Mouse (Mus musculus): Measurements from ENCODE around the gene Slc25a22. TPM values are rescaled to one million over a fixed set of nuclear protein-coding genes. Genes with fewer than 3 reads are reported as not detected.
A peak's percentile ranks its signal among the peaks of the same experiment; 100 is the strongest.

Gene Slc25a22
- polyA plus RNA-seq, 1 experiment = 22.2 TPM

DNA sequence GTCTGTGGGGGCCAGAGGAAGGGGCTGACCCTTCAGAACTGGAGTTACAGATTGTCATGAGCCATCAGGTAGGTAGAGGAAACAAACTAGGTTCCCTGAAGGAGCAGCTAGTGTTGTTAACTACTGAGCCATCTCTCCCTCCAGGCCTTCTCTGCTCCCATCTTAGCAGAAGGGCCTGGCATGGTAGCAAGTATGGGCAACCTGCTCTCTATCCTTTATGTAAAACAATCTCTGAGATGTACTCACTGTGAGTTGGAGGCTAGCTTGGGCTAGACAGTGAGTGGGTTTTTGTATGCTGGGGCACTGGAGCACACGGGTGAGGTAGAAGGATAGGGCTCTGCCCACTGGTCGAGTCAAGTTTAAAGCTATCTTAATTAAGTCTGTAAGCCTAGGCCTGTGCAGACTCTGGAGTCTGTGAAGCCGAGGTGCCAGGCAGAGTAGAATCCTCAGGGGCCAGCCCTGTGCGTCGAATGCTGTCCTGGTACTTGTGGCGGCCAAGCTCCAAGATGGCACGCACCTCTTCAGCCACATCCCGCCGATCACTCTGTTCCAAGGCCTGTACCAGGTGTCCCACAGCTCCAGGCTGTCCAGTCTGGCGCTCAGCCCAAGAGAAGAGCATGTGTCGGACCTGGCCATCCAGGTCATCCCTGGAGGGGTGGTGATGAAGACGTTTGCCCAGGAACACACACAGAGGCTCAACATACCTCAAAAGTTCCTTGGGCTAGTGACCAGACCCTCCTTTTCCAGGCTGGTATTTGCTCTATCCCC, 693 bp upstream of the Slc25a22 start:
- TF ChIP-seq FLI1 (IDR thresholded peaks at IDR 0.05; ENCODE audit: low read length) (no peak), GATA1 (IDR thresholded peaks at IDR 0.05; ENCODE audit: borderline replicate concordance, low read length) (no peak)
- Histone ChIP-seq H3K36me3 (replicated peaks; ENCODE audit: low read length) (peaks cover 64% of the 10 kb centered on the region), H3K4me1 (peaks cover 90% of the 10 kb centered on the region), H3K27me3 (replicated peaks) (no peaks in the 10 kb centered on the region), H3K9me3 (no peaks in the 10 kb centered on the region), H3K4me3 (replicated peaks) (no peak overlapping the region)

DNA sequence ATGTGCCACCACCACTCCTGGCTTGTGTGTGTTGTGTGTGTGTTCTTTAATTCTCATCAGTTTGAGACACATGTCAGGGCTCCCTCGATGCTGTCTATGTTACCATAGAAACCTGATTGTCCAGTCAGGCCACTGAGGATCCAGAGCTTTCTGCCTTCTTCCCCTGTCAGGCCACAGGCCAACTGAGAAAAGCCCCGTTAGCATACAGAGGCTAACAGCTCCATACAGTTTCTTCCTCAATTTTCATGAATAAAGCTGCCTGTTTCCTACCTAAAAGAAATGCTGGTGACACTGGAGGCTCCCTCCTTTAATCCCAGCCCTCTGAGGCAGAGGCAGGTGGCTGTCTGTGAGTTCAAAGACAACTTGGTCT, 1.2 kb downstream of the Slc25a22 start:
- Histone ChIP-seq H3K4me1 (peaks cover 85% of the 10 kb centered on the region), H3K9me3 (no peaks in the 10 kb centered on the region), H3K4me3 (replicated peaks) (peak overlapping the region; percentile 97), H3K36me3 (replicated peaks; ENCODE audit: low read length) (peaks cover 69% of the 10 kb centered on the region), H3K27me3 (replicated peaks) (no peaks in the 10 kb centered on the region)
- TF ChIP-seq FLI1 (IDR thresholded peaks at IDR 0.05; ENCODE audit: low read length) (no peak), GATA1 (IDR thresholded peaks at IDR 0.05; ENCODE audit: borderline replicate concordance, low read length) (no peak)

GRCm38 (mm10) chr7:141435856-141436522, 1.7 kb downstream of the Slc25a22 start:
- H3K36me3 ChIP-seq (replicated peaks; ENCODE audit: low read length) = peaks cover 69% of the 10 kb centered on the region
- TF ChIP-seq GATA1 (IDR thresholded peaks at IDR 0.05; ENCODE audit: borderline replicate concordance, low read length) (no peak), FLI1 (IDR thresholded peaks at IDR 0.05; ENCODE audit: low read length) (no peak)
- H3K4me1 ChIP-seq = peaks cover 80% of the 10 kb centered on the region
- peak overlapping the region; percentile 97 for H3K4me3 ChIP-seq (replicated peaks)
- H3K27me3 ChIP-seq (replicated peaks) = no peaks in the 10 kb centered on the region
- no peaks in the 10 kb centered on the region for H3K9me3 ChIP-seq

- peaks cover 69% of the 10 kb centered on the region for H3K36me3 ChIP-seq (replicated peaks; ENCODE audit: low read length)
- TF ChIP-seq GATA1 (IDR thresholded peaks at IDR 0.05; ENCODE audit: borderline replicate concordance, low read length) (no peak), FLI1 (IDR thresholded peaks at IDR 0.05; ENCODE audit: low read length) (no peak)
- H3K4me1 ChIP-seq = peaks cover 73% of the 10 kb centered on the region
- H3K9me3 ChIP-seq = no peaks in the 10 kb centered on the region
- no peaks in the 10 kb centered on the region for H3K27me3 ChIP-seq (replicated peaks)
- peak overlapping the region; percentile 97 for H3K4me3 ChIP-seq (replicated peaks)
Measured at GRCm38 (mm10) chr7:141435129-141435855, 2.4 kb downstream of the Slc25a22 start.

GRCm38 (mm10) chr7:141434464-141434863, 3.2 kb downstream of the Slc25a22 start:
- peak overlapping the region; percentile 97 for H3K4me3 ChIP-seq (replicated peaks)
- TF ChIP-seq FLI1 (IDR thresholded peaks at IDR 0.05; ENCODE audit: low read length) = no peak
- no peak for TF ChIP-seq GATA1 (IDR thresholded peaks at IDR 0.05; ENCODE audit: borderline replicate concordance, low read length)
- peaks cover 67% of the 10 kb centered on the region for H3K36me3 ChIP-seq (replicated peaks; ENCODE audit: low read length)
- peaks cover 66% of the 10 kb centered on the region for H3K4me1 ChIP-seq
- H3K9me3 ChIP-seq = no peaks in the 10 kb centered on the region
- H3K27me3 ChIP-seq (replicated peaks) = no peaks in the 10 kb centered on the region

GRCm38 (mm10) chr7:141433517-141434400, 3.9 kb downstream of the Slc25a22 start:
- TF ChIP-seq FLI1 (IDR thresholded peaks at IDR 0.05; ENCODE audit: low read length) = no peak
- TF ChIP-seq GATA1 (IDR thresholded peaks at IDR 0.05; ENCODE audit: borderline replicate concordance, low read length) = no peak
- peaks cover 60% of the 10 kb centered on the region for H3K36me3 ChIP-seq (replicated peaks; ENCODE audit: low read length)
- peaks cover 69% of the 10 kb centered on the region for H3K4me1 ChIP-seq
- no peaks in the 10 kb centered on the region for H3K9me3 ChIP-seq
- H3K27me3 ChIP-seq (replicated peaks) = no peaks in the 10 kb centered on the region
- peak overlapping the region; percentile 6 for H3K4me3 ChIP-seq (replicated peaks)

GRCm38 (mm10) chr7:141432741-141433516, 4.8 kb downstream of the Slc25a22 start:
- Histone ChIP-seq H3K36me3 (replicated peaks; ENCODE audit: low read length) (peaks cover 51% of the 10 kb centered on the region), H3K4me1 (peaks cover 71% of the 10 kb centered on the region), H3K27me3 (replicated peaks) (no peaks in the 10 kb centered on the region), H3K4me3 (replicated peaks) (no peak overlapping the region), H3K9me3 (no peaks in the 10 kb centered on the region)
- TF ChIP-seq FLI1 (IDR thresholded peaks at IDR 0.05; ENCODE audit: low read length) (no peak), GATA1 (IDR thresholded peaks at IDR 0.05; ENCODE audit: borderline replicate concordance, low read length) (no peak)

DNA sequence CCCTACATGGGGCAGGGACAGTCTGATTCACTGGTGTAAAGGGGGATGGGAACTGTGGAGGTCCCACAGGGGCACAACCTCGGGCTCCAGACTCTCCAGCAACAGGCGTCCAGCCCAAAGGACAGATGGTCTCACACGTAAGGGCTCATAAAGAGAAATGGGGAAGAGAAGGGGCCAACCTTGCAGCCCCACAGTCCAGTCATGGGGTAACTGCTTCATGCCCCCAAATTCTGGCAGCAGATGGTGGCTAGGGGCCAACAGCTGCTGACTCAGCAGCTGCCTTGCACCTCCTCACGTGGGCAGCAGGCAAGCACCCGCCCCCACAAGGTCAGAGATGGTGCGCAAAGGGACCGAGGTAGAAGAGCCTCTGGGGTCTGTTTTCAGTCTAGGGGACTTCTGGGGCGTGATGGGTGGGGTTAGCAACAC, 5.5 kb downstream of the Slc25a22 start:
- H3K4me1 ChIP-seq = peaks cover 71% of the 10 kb centered on the region
- no peaks in the 10 kb centered on the region for H3K27me3 ChIP-seq (replicated peaks)
- no peaks in the 10 kb centered on the region for H3K9me3 ChIP-seq
- peaks cover 47% of the 10 kb centered on the region for H3K36me3 ChIP-seq (replicated peaks; ENCODE audit: low read length)
- H3K4me3 ChIP-seq (replicated peaks) = no peak overlapping the region
- TF ChIP-seq FLI1 (IDR thresholded peaks at IDR 0.05; ENCODE audit: low read length) = no peak
- no peak for TF ChIP-seq GATA1 (IDR thresholded peaks at IDR 0.05; ENCODE audit: borderline replicate concordance, low read length)

Data from megakaryocyte, embryonic 14.5 days (primary cell).